Mouse (Mus musculus) left cerebral cortex, adult 9 months (tissue): ENCODE data around the gene Vmn2r42.
"Not testable (repeated sequence)": the region's sequence is repeated elsewhere in the genome, so short reads cannot be mapped to it uniquely, and the experiment has no call there.

Experiments used
- DNase-seq, 2 experiments: peaks; one replicate each; pipeline ENCODE4 v3.0.0; 2022; ENCODE audit warnings: low spot score in 2 of 2

The Vmn2r42 gene

GRCm38 (mm10) chr7:8200220-8200619 lies at the start of gene Vmn2r42:
Vmn2r42 (minus strand) TSS chr7:8200320.
- not testable (repeated sequence) for DNase-seq

DNA sequence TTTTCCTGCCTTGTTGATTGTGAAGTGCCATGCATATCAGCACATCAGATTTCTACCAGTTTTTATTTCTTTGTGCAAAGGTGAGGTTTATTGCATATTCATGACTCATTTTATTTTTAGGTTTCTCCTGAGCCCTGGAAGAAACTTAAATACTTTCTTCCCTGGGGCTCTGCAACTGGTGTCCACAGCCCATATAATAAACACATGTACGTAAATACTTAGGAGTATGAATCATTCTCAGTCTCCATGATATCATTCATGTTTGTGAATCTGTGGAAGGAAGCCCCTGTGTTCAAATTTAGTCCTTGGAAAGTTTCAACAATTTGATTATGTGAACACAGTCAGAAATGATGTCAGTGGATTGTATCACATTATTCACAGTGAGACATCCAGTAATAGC lies 38.6 kb downstream of the Vmn2r42 start, which contains the start of gene Vmn2r41:
Vmn2r41 (minus strand) TSS at position 101 of the 400 bp plus-strand sequence.
- not testable (repeated sequence) for DNase-seq
